Mouse (Mus musculus): ENCODE data around the gene Gsk3b. TPM values are rescaled to one million over a fixed set of nuclear protein-coding genes. Genes with fewer than 3 reads are reported as not detected.

Gene Gsk3b
- total RNA-seq, 1 experiment from 2014 or later: 47.0 TPM

Other genes starting within 250 kb of the Gsk3b start
- gene Gm36028, start 227.9 kb upstream of the Gsk3b start, total RNA-seq (2017): not detected in 3 replicates
- gene Lrrc58, start 220.6 kb upstream of the Gsk3b start, total RNA-seq (2017): 18.5 to 20.5 TPM (median 19.4 TPM) in 3 replicates
- gene Gpr156, start 172.5 kb upstream of the Gsk3b start, total RNA-seq (2017): not detected in 3 replicates
- not detected in 3 replicates for gene Nr1i2, start 205.8 kb downstream of the Gsk3b start, total RNA-seq (2017)